Mouse (Mus musculus) adrenal gland, postnatal 14 days (tissue): ENCODE data around the gene Arsj. TPM values are rescaled to one million over a fixed set of nuclear protein-coding genes. Genes with fewer than 3 reads are reported as not detected.
A peak's percentile ranks its signal among the peaks of the same experiment; 100 is the strongest.

Source experiments
- DNase-seq: peaks from one replicate; pipeline ENCODE4 v3.0.0; 2021; ENCODE audit warnings: mixed read lengths
- long read RNA-seq, 2 experiments: library from polyadenylated mRNA; stranded (forward); transcript quantifications; one replicate each; pipeline ENCODE4 v2.0.0; 2021
- total RNA-seq: library from RNA; stranded (reverse); gene quantifications from 2 replicates; pipeline ENCODE4 v1.2.3, GENCODE M21; 2021

Arsj gene
- total RNA-seq, result 0.26 and 0.56 TPM in 2 replicates
- long read RNA-seq, experiment 1, partial matches to known transcripts, result 0 of 1 reads
- long read RNA-seq, experiment 1, other reads (novel, unspliced or antisense), result 1 of 1 reads
- long read RNA-seq, experiment 2, result 0 reads

GRCm38 (mm10) chr3:126363568-126364505 is at the start of gene Arsj:
Gene Arsj, plus strand, starts transcription at chr3:126363684.
- peak; percentile 60 for DNase-seq

DNA sequence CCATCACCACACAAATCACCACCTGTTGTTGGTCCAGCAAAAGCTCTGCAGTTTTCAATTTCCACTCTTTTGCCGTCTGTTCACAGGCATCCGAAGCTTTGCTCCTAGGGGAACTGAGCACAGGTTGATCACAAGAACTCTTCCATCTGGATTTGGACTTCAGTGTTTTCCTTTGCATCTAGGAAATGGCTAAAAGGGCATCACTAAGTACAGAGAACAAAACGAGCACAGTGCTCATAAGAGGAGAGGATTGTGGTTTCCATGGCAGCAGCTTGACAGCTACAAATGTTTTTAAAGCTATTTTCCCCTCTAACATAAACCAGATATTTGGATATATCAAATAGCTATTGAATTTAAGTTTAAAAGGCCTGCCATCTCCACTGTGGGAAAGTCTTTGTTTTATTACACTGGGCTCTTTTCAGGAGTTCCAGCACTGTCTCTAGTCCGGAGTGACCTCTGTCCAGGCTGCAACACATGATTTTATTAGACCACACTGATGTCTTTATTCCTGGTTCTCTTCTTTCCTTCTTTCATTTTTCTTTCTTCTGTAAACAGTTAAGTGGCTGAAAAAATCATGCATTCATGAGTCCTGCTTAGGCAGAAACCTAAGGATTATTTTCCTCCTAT is 38.5 kb upstream of the Arsj start:
- DNase-seq, result no peak

- peak; percentile 19 for DNase-seq
These were observed 37.4 kb upstream of the Arsj start for GRCm38 (mm10) chr3:126325891-126326627.

DNA sequence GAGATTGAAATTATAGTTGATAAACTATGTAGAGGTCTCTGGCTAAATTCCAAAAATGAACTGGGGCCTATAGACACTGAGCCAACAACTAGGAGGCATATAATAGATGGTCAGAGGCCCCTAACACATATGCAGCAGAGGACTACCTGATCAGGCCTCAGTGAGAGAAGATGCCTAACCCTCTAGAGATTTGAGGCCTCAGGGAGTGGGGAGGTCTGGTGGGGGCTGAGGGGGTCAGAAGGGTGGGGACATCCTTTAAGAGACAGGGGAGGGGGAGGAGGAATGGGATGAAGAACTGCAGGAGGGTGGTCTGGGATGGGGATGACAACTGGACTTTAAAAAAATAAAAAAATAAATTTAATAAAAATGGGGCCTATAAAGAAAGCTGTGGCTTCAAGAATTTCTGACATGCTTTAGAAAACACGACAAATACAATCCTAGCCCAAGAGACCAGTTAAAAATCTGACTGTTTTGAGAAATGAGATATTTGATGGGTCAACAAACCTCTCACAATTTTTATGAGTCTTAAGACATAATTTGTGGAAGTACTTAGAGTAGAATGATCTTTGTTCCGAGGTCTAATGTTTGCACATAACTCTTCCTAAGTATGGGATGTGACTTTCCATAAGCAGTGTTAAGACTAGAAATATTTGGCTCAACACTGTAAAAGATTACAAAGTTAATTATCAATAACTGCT is 36.7 kb upstream of the Arsj start:
- no peak for DNase-seq

- no peak for DNase-seq
These were observed 28.2 kb upstream of the Arsj start for GRCm38 (mm10) chr3:126335329-126335728.

- no peak for DNase-seq
These were observed 18.7 kb upstream of the Arsj start for GRCm38 (mm10) chr3:126344745-126345144.

DNA sequence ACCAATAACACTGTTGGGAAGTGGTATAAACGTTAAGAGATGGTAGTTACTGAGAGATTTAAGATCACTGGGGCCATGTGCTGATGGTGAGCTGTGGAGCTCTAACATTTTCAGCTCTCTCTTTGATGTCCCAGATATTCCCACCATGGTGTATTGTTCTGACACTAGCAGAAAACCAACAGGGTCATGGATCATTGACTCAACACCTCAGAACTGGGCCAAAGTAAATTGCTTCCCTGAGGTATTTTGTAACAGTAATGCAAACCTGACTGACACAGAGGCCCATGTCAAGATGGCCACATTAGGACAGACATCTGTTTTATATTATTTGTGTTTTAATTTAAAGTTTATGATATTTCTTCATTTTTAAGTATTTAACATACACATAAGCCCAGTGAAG is 3.7 kb upstream of the Arsj start:
- no peak for DNase-seq

- DNase-seq, result no peak
These were observed 1.1 kb upstream of the Arsj start for GRCm38 (mm10) chr3:126362392-126362791.

DNA sequence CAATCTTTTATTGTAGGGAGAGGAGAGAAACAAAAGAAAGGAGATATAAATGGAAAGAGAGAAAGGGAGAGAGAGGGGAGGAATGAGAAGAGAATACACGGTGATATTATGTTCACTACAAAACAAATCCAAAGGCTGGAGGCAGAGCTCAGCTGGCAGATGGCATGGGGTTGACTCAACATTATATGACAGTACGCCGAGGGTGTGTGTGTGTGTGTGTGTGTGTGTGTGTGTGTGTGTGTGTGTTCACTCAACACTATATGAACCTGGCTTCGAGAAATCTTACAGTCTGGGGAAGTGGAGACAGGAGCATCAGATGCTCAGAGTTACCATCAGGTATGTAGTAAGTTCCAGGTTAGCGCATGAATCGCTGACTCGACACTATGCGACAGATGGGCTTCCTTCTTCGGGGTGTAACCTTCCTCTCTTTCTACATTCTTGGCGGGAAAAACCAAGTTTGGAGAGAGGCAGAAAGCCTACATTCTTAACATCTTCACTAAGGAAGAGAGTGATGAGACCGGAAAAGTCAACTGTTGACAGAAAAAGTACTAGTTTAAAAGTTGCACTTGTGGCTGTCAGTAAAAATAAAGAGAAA is 456 bp upstream of the Arsj start:
- no peak for DNase-seq

DNA sequence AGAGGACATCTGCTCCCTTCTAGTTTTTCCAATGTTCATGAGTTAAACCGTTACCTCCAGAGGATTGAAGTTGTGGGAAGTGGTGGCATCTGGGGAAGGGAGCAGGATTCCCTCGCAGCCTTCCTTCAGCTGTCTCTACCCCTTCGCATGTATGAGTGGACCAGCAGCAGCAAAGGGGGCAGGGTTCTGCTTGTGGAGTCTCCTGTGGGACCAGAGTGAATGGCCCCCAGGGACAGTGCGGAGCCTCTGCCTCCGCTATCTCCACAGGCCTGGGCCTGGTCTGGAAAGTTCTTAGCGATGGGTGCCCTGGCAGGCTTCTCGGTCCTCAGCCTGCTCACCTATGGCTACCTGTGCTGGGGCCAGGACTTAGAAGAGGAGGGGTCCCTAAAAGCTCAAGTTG is 1.1 kb downstream of the Arsj start:
- no peak for DNase-seq

- no peak for DNase-seq
These were observed 7.1 kb downstream of the Arsj start for GRCm38 (mm10) chr3:126370571-126370970.

- DNase-seq, result no peak
These were observed 9.5 kb downstream of the Arsj start for GRCm38 (mm10) chr3:126372815-126373545.

- no peak for DNase-seq
These were observed 10.2 kb downstream of the Arsj start for GRCm38 (mm10) chr3:126373721-126374120.

GRCm38 (mm10) chr3:126379252-126379651 is 15.8 kb downstream of the Arsj start:
- no peak for DNase-seq

GRCm38 (mm10) chr3:126379702-126380101 is 16.2 kb downstream of the Arsj start:
- no peak for DNase-seq

DNA sequence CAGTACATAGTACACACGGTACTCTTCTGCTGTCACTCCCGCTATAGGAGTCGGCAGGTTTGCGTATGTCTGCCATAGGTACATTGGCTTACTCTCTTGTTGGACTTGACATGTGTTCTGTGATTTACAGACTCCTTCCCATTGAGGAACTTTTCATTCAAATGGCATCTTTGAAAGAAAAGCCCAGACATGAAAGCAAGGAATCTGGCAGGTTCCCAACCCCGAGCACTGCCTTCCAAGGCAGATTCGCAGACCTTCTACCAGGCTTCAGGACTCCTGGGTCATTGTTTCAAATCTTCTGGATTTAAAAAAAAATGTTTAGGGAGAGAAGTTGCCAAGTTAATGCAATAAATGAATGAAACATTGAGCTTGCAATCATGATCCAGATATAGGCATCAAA is 19.8 kb downstream of the Arsj start:
- DNase-seq, result no peak

- peak; percentile 20 for DNase-seq
These were observed 21.4 kb downstream of the Arsj start for GRCm38 (mm10) chr3:126384657-126385438.

DNA sequence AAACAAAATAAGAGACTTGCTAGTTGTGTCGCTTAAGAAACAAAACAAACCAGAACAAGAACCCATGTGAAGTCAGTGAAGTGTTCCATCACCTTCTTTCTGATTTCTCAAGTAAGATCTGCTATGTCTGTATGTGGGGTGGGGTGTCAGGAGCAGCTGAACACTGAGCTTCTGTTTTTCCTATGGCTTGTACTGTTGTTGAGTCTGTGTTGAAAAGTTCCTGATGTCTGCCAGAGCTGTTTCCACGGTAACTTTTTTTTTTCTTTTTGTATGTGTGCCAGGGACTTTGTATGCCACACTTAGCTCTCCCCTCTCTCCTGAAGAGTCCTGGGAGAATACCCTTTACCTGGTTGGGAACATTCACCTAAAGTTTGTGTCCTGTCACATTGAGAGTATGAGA is 34.0 kb downstream of the Arsj start:
- no peak for DNase-seq

DNA sequence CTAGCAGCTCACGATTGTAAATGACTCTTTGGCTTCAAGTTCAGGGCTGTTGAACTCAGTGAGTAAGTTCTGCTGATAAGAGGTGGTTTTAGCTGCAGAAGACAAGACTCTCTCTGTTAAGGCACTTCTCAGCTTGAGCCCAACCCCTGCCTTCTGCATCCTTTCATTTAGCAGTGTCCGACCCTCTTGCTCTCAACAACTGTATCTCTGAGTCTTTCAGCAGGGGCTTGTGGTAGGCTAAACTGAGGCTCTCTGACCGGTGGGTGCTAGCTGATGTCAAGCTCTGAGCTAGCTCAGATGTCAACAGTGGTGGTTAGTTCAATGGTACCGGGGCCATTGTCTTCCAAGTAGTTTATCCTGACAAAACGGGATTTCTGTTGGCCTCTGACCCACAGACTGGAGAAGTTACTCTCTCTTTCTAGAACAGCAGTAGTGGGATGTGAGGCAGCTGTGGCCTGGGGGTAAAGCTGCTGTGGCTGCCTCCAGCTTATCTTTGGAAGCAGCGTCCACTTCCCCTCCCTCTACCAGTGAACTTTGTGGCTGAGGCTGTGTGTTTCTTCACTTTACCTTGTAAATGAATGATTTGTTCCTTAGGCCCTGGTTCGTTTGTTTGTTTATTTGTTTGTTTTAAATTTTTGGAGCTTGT is 34.6 kb downstream of the Arsj start:
- no peak for DNase-seq

- DNase-seq, result no peak
These were observed 37.2 kb downstream of the Arsj start for GRCm38 (mm10) chr3:126400726-126401125.
